Mouse (Mus musculus) brown adipose tissue, adult 24 weeks (tissue): ENCODE data around the gene Olfr1410. TPM values are rescaled to one million over a fixed set of nuclear protein-coding genes. Genes with fewer than 3 reads are reported as not detected.
A peak's percentile ranks its signal among the peaks of the same experiment; 100 is the strongest.

Experiments used
- H3K27ac ChIP-seq: fragments of 200-500 bp; replicated peaks from 2 replicates; pipeline ENCODE4 v1.5.1; 2012; ENCODE audit warnings: low read depth, mild to moderate bottlenecking, low read length
- H3K4me1 ChIP-seq: fragments of 200-500 bp; 2 replicates; pipeline ENCODE4 v1.6.1; 2012; ENCODE audit warnings: low read length, mixed read lengths; ENCODE audit not compliant: control insufficient read depth, insufficient read depth, insufficient read length
- H3K4me3 ChIP-seq: fragments of 200-500 bp; 2 replicates; pipeline ENCODE4 v1.5.1; 2012; ENCODE audit warnings: low read depth, mild to moderate bottlenecking, low read length, moderate library complexity; ENCODE audit not compliant: insufficient read depth
- polyA plus RNA-seq: library from polyadenylated mRNA; stranded (reverse); fragments of >200 nt; gene quantifications from 2 replicates; pipeline ENCODE4 v1.2.4, GENCODE M21; 2012; ENCODE audit not compliant: missing spikeins, insufficient read depth, insufficient read length

Gene Olfr1410
- polyA plus RNA-seq, 1 experiment: not detected

- Histone ChIP-seq H3K27ac (no peak overlapping the region), H3K4me3 (no peak overlapping the region), H3K4me1 (no peaks in the 10 kb centered on the region)
Observed at GRCm38 (mm10) chr1:92648197-92648596, 42.6 kb downstream of the Olfr1410 start.

GRCm38 (mm10) chr1:92648673-92649072 lies 43.1 kb downstream of the Olfr1410 start, which contains the start of gene Otos:
TSS of gene Otos (minus strand) at chr1:92648841.
- Histone ChIP-seq H3K27ac (peak within 1 kb of the TSS; percentile 38; the same call in 1 of the 2 replicates), H3K4me3 (no peak within 1 kb of the TSS), H3K4me1 (no peaks in the 10 kb centered on the region)

- H3K27ac ChIP-seq: no peak overlapping the region
- H3K4me3 ChIP-seq: no peak overlapping the region
- H3K4me1 ChIP-seq: no peaks in the 10 kb centered on the region
Observed at GRCm38 (mm10) chr1:92651467-92651866, 45.9 kb downstream of the Olfr1410 start.

GRCm38 (mm10) chr1:92653179-92653578 lies 47.6 kb downstream of the Olfr1410 start:
- no peak overlapping the region for H3K27ac ChIP-seq
- no peaks in the 10 kb centered on the region for H3K4me1 ChIP-seq
- no peak overlapping the region for H3K4me3 ChIP-seq

GRCm38 (mm10) chr1:92654676-92655075 lies 49.1 kb downstream of the Olfr1410 start:
- H3K4me1 ChIP-seq: no peaks in the 10 kb centered on the region
- H3K4me3 ChIP-seq: no peak overlapping the region
- H3K27ac ChIP-seq: no peak overlapping the region

GRCm38 (mm10) chr1:92657025-92657820 lies 51.6 kb downstream of the Olfr1410 start:
- Histone ChIP-seq H3K4me3 (no peak overlapping the region), H3K27ac (no peak overlapping the region), H3K4me1 (no peaks in the 10 kb centered on the region)

- no peak overlapping the region for H3K27ac ChIP-seq
- no peak overlapping the region for H3K4me3 ChIP-seq
- no peaks in the 10 kb centered on the region for H3K4me1 ChIP-seq
Observed at GRCm38 (mm10) chr1:92659392-92659791, 53.8 kb downstream of the Olfr1410 start.

Other genes starting within 250 kb of the Olfr1410 start
- 1,771 and 1,863 TPM in 2 replicates for gene Ndufa10, start 131.9 kb upstream of the Olfr1410 start, polyA plus RNA-seq
- gene Olfr1416, start 120.7 kb upstream of the Olfr1410 start, polyA plus RNA-seq: not detected in 2 replicates
- not detected in 2 replicates for gene Olfr1415, start 109.7 kb upstream of the Olfr1410 start, polyA plus RNA-seq
- gene Olfr1414, start 87.1 kb upstream of the Olfr1410 start, polyA plus RNA-seq: not detected in 2 replicates
- not detected in 2 replicates for gene Olfr1413, start 34.5 kb upstream of the Olfr1410 start, polyA plus RNA-seq
- gene Olfr1412, start 20.0 kb upstream of the Olfr1410 start, polyA plus RNA-seq: not detected in 2 replicates
- gene Olfr1411, start 11.4 kb upstream of the Olfr1410 start, polyA plus RNA-seq: not detected in 2 replicates
- not detected in 2 replicates for gene Olfr12, start 12.0 kb downstream of the Olfr1410 start, polyA plus RNA-seq
- gene Cops9, start 36.2 kb downstream of the Olfr1410 start, polyA plus RNA-seq: 587 and 1,028 TPM in 2 replicates
- not detected in 2 replicates for gene Otos, start 43.1 kb downstream of the Olfr1410 start, polyA plus RNA-seq
- gene Gpc1, start 225.9 kb downstream of the Olfr1410 start, polyA plus RNA-seq: 5.5 and 8.1 TPM in 2 replicates